Mouse (Mus musculus) hindbrain, embryonic 12.5 days (tissue): ENCODE measurements around the gene Igfbp6. TPM values are rescaled to one million over a fixed set of nuclear protein-coding genes. Genes with fewer than 3 reads are reported as not detected.
A peak's percentile ranks its signal among the peaks of the same experiment; 100 is the strongest.
"Not testable (repeated sequence)": the region's sequence is repeated elsewhere in the genome, so short reads cannot be mapped to it uniquely, and the experiment has no call there.

Source experiments
- ATAC-seq: fragments of 200-750 bp; cut with Nextera tagmentation; 2 replicates; pipeline ENCODE4 v1.8.0; 2017; ENCODE audit warnings: moderate TSS enrichment; ENCODE audit not compliant: low FRiP score
- H3K27ac ChIP-seq: fragments of 300-500 bp; sonication (generic); 2 replicates; pipeline ENCODE4 v1.5.1; 2016; ENCODE audit warnings: mild to moderate bottlenecking
- H3K27me3 ChIP-seq: fragments of 300-500 bp; sonication (generic); 2 replicates; pipeline ENCODE4 v1.6.1; 2016; ENCODE audit warnings: mild to moderate bottlenecking
- H3K36me3 ChIP-seq: fragments of 300-500 bp; sonication (generic); 2 replicates; pipeline ENCODE4 v1.6.1; 2016; ENCODE audit warnings: mild to moderate bottlenecking
- H3K4me1 ChIP-seq: fragments of 300-500 bp; sonication (generic); 2 replicates; pipeline ENCODE4 v1.6.1; 2016
- H3K4me2 ChIP-seq: fragments of 300-500 bp; sonication (generic); replicated peaks from 2 replicates; pipeline ENCODE4 v1.6.1; 2016; ENCODE audit warnings: mild to moderate bottlenecking
- H3K4me3 ChIP-seq: fragments of 300-500 bp; sonication (generic); 2 replicates; pipeline ENCODE4 v1.5.1; 2016; ENCODE audit warnings: mild to moderate bottlenecking
- H3K9ac ChIP-seq: fragments of 300-500 bp; sonication (generic); 2 replicates; pipeline ENCODE4 v1.6.1; 2016; ENCODE audit warnings: mild to moderate bottlenecking, moderate library complexity
- H3K9me3 ChIP-seq: fragments of 300-500 bp; sonication (generic); replicated peaks from 2 replicates; pipeline ENCODE4 v1.6.1; 2016; ENCODE audit warnings: mild to moderate bottlenecking
- WGBS: fragments of 180-500 bp; shearing (Covaris S2); methylation state at CpG from one replicate; pipeline ENCODE4 v1.1.7; 2016; 5-methylcytosine and 5-hydroxymethylcytosine counted together
- polyA plus RNA-seq: library from polyadenylated mRNA; unstranded; fragments of >200 nt; fragmentation: Nextera tagmentation; extraction: Ambion mirVana; gene quantifications from 2 replicates; pipeline ENCODE4 v1.2.1, GENCODE M21; 2016

Gene Igfbp6
- polyA plus RNA-seq, 1 experiment from 2014 or later: not detected

GRCm38 (mm10) chr15:102149561-102149960, 5.4 kb downstream of the Igfbp6 start:
- H3K9me3 ChIP-seq: no peaks in the 10 kb centered on the region
- WGBS: 81% methylated on average over 4 of the region's 4 CpGs
- peaks cover 7% of the 10 kb centered on the region for H3K4me1 ChIP-seq
- no peak overlapping the region for H3K4me2 ChIP-seq
- H3K4me3 ChIP-seq: no peak overlapping the region
- peaks cover 17% of the 10 kb centered on the region for H3K27me3 ChIP-seq
- H3K9ac ChIP-seq: no peak overlapping the region
- ATAC-seq: no peak
- no peaks in the 10 kb centered on the region for H3K36me3 ChIP-seq
- H3K27ac ChIP-seq: no peak overlapping the region

- H3K9ac ChIP-seq: no peak within 1 kb of the TSS
- no peak within 1 kb of the TSS for H3K4me2 ChIP-seq
- H3K4me3 ChIP-seq: no peak within 1 kb of the TSS
- 0 out of 2 replicates have a peak within 1 kb of the TSS, but pooled peaks have one; percentile 7 for H3K27ac ChIP-seq
- H3K9me3 ChIP-seq: no peaks in the 10 kb centered on the region
- 54% methylated on average over 20 of the region's 20 CpGs for WGBS
- peaks cover 4% of the 10 kb centered on the region; the same call in 1 of the 2 replicates for H3K4me1 ChIP-seq
- no peak for ATAC-seq
- no peaks in the 10 kb centered on the region for H3K36me3 ChIP-seq
- peaks cover 7% of the 10 kb centered on the region for H3K27me3 ChIP-seq
Observed at GRCm38 (mm10) chr15:102150301-102151135, 6.4 kb downstream of the Igfbp6 start, which contains the start of gene Soat2. Soat2 (plus strand) TSS chr15:102150526.

- H3K9me3 ChIP-seq: no peaks in the 10 kb centered on the region
- H3K4me3 ChIP-seq: no peak overlapping the region
- ATAC-seq: no peak
- H3K9ac ChIP-seq: no peak overlapping the region
- 25% methylated on average over 4 of the region's 4 CpGs for WGBS
- no peak overlapping the region for H3K27ac ChIP-seq
- peaks cover 10% of the 10 kb centered on the region for H3K4me1 ChIP-seq
- no peaks in the 10 kb centered on the region for H3K27me3 ChIP-seq
- H3K4me2 ChIP-seq: no peak overlapping the region
- no peaks in the 10 kb centered on the region for H3K36me3 ChIP-seq
Observed at GRCm38 (mm10) chr15:102152646-102153045, 8.5 kb downstream of the Igfbp6 start.

GRCm38 (mm10) chr15:102155006-102155405, 10.8 kb downstream of the Igfbp6 start:
- not testable (repeated sequence) for H3K27ac ChIP-seq, ATAC-seq, H3K9me3 ChIP-seq, H3K27me3 ChIP-seq, H3K36me3 ChIP-seq, H3K4me3 ChIP-seq, H3K4me1 ChIP-seq, H3K4me2 ChIP-seq, H3K9ac ChIP-seq
- 89% methylated on average over 6 of the region's 6 CpGs for WGBS

- 24% methylated on average over 20 of the region's 20 CpGs for WGBS
- Histone ChIP-seq H3K9me3 (no peaks in the 10 kb centered on the region), H3K4me1 (peaks cover 5% of the 10 kb centered on the region; the same call in 1 of the 2 replicates), H3K27ac (no peak overlapping the region), H3K9ac (no peak overlapping the region), H3K4me3 (no peak overlapping the region), H3K27me3 (no peaks in the 10 kb centered on the region), H3K36me3 (no peaks in the 10 kb centered on the region), H3K4me2 (0 out of 2 replicates have a peak overlapping the region, but pooled peaks have one; percentile 3)
- no peak for ATAC-seq
Observed at GRCm38 (mm10) chr15:102156836-102157235, 12.7 kb downstream of the Igfbp6 start.

- no peak overlapping the region for H3K4me2 ChIP-seq
- no peak overlapping the region for H3K9ac ChIP-seq
- no peak overlapping the region for H3K4me3 ChIP-seq
- H3K27ac ChIP-seq: no peak overlapping the region
- H3K36me3 ChIP-seq: no peaks in the 10 kb centered on the region
- H3K4me1 ChIP-seq: peaks cover 5% of the 10 kb centered on the region; the same call in 1 of the 2 replicates
- 59% methylated on average over 27 of the region's 27 CpGs for WGBS
- no peaks in the 10 kb centered on the region for H3K9me3 ChIP-seq
- no peak for ATAC-seq
- no peaks in the 10 kb centered on the region for H3K27me3 ChIP-seq
Observed at GRCm38 (mm10) chr15:102160415-102161060, 16.4 kb downstream of the Igfbp6 start.

GRCm38 (mm10) chr15:102163900-102164693, 19.9 kb downstream of the Igfbp6 start:
- ATAC-seq: no peak
- no peaks in the 10 kb centered on the region for H3K36me3 ChIP-seq
- H3K4me3 ChIP-seq: no peak overlapping the region
- WGBS: 56% methylated on average over 3 of the region's 3 CpGs
- H3K27ac ChIP-seq: no peak overlapping the region
- H3K9me3 ChIP-seq: no peaks in the 10 kb centered on the region
- H3K27me3 ChIP-seq: no peaks in the 10 kb centered on the region
- H3K4me2 ChIP-seq: no peak overlapping the region
- H3K9ac ChIP-seq: no peak overlapping the region
- H3K4me1 ChIP-seq: no peaks in the 10 kb centered on the region

- Histone ChIP-seq H3K27ac (no peak overlapping the region), H3K9me3 (no peaks in the 10 kb centered on the region), H3K4me2 (no peak overlapping the region), H3K9ac (no peak overlapping the region), H3K27me3 (no peaks in the 10 kb centered on the region), H3K36me3 (no peaks in the 10 kb centered on the region), H3K4me3 (no peak overlapping the region), H3K4me1 (no peaks in the 10 kb centered on the region)
- WGBS: 61% methylated on average over 4 of the region's 6 CpGs
- no peak for ATAC-seq
Observed at GRCm38 (mm10) chr15:102165468-102166100, 21.4 kb downstream of the Igfbp6 start.

GRCm38 (mm10) chr15:102167620-102168021, 23.5 kb downstream of the Igfbp6 start:
- H3K4me2 ChIP-seq: no peak overlapping the region
- no peak overlapping the region for H3K4me3 ChIP-seq
- H3K9me3 ChIP-seq: no peaks in the 10 kb centered on the region
- 53% methylated on average over 6 of the region's 6 CpGs for WGBS
- no peaks in the 10 kb centered on the region for H3K4me1 ChIP-seq
- ATAC-seq: no peak
- H3K27ac ChIP-seq: no peak overlapping the region
- H3K9ac ChIP-seq: no peak overlapping the region
- H3K27me3 ChIP-seq: no peaks in the 10 kb centered on the region
- no peaks in the 10 kb centered on the region for H3K36me3 ChIP-seq

- H3K27ac ChIP-seq: no peak overlapping the region
- no peak for ATAC-seq
- no peaks in the 10 kb centered on the region for H3K27me3 ChIP-seq
Observed at GRCm38 (mm10) chr15:102169064-102169463, 24.9 kb downstream of the Igfbp6 start.

GRCm38 (mm10) chr15:102173581-102173980, 29.4 kb downstream of the Igfbp6 start:
- no peak overlapping the region for H3K27ac ChIP-seq
- H3K9ac ChIP-seq: no peak overlapping the region
- H3K4me1 ChIP-seq: no peaks in the 10 kb centered on the region
- WGBS: 92% methylated on average over 3 of the region's 3 CpGs
- H3K9me3 ChIP-seq: no peaks in the 10 kb centered on the region
- no peak for ATAC-seq
- H3K27me3 ChIP-seq: no peaks in the 10 kb centered on the region
- H3K4me2 ChIP-seq: no peak overlapping the region
- no peak overlapping the region for H3K4me3 ChIP-seq
- H3K36me3 ChIP-seq: no peaks in the 10 kb centered on the region

More at GRCm38 (mm10) chr15:102169064-102169463, 24.9 kb downstream of the Igfbp6 start:
- Histone ChIP-seq H3K9me3 (no peaks in the 10 kb centered on the region), H3K9ac (no peak overlapping the region), H3K36me3 (no peaks in the 10 kb centered on the region), H3K4me1 (no peaks in the 10 kb centered on the region), H3K4me3 (no peak overlapping the region), H3K4me2 (no peak overlapping the region)
- 62% methylated on average over 2 of the region's 2 CpGs for WGBS
